Mouse (Mus musculus) spleen, adult 10 weeks (tissue): Measurements from ENCODE around the gene D630045J12Rik. TPM values are rescaled to one million over a fixed set of nuclear protein-coding genes. Genes with fewer than 3 reads are reported as not detected.

Experiments
- polyA plus RNA-seq: library from polyadenylated mRNA; stranded (reverse); fragments of 350-450 nt; fragmentation: Illumina TruSeq; extraction: RNeasy Lipid Tissue Mini Kit (QIAGEN cat#74804); gene quantifications from one replicate; pipeline ENCODE4 v1.2.3, GENCODE M21; 2015; ENCODE audit warnings: low replicate concordance; ENCODE audit not compliant: insufficient read depth

Gene D630045J12Rik
- 0.33 TPM for polyA plus RNA-seq

GRCm38 (mm10) chr6:38253736-38254641, at the start of gene D630045J12Rik:
Gene D630045J12Rik (minus strand): TSS chr6:38254009.

GRCm38 (mm10) chr6:38298761-38299401, 45.1 kb upstream of the D630045J12Rik start, which contains the start of gene Zc3hav1l:
Gene Zc3hav1l (minus strand): TSS chr6:38299259.

GRCm38 (mm10) chr6:38124207-38124835, 129.5 kb downstream of the D630045J12Rik start, which contains the start of gene Atp6v0a4:
Gene Atp6v0a4 (minus strand): TSS chr6:38124586.

GRCm38 (mm10) chr6:38109160-38109795, 144.5 kb downstream of the D630045J12Rik start, which contains the start of gene Tmem213:
Gene Tmem213 (plus strand): TSS chr6:38109255.

Other genes with a start within 250 kb of the D630045J12Rik start
- 0.08 TPM for gene Svopl, start 207.0 kb downstream of the D630045J12Rik start, polyA plus RNA-seq
- not detected for gene Tmem213, start 144.8 kb downstream of the D630045J12Rik start, polyA plus RNA-seq
- gene Atp6v0a4, start 129.4 kb downstream of the D630045J12Rik start, polyA plus RNA-seq: 0.44 TPM
- 3.9 TPM for gene Zc3hav1l, start 45.2 kb upstream of the D630045J12Rik start, polyA plus RNA-seq
- gene Zc3hav1, start 100.6 kb upstream of the D630045J12Rik start, polyA plus RNA-seq: 149 TPM
- gene Ttc26, start 127.5 kb upstream of the D630045J12Rik start, polyA plus RNA-seq: 0.58 TPM
- gene Ubn2, start 179.9 kb upstream of the D630045J12Rik start, polyA plus RNA-seq: 37.8 TPM